Mouse (Mus musculus): Measurements from ENCODE around the gene Lrrc36. TPM values are rescaled to one million over a fixed set of nuclear protein-coding genes. Genes with fewer than 3 reads are reported as not detected.

Gene Lrrc36
- polyA plus RNA-seq, 1 experiment from 2014 or later = 0.10 TPM

- 1% methylated on average over 68 of the region's 68 CpGs for WGBS
- Histone ChIP-seq H3K9ac (ENCODE audit: low read depth, low read length) (peak within 1 kb of the TSS; percentile 87), H3K27me3 (replicated peaks; ENCODE audit: control insufficient read depth, insufficient read depth, low read length) (no peaks in the 10 kb centered on the region), H3K9me3 (ENCODE audit: control insufficient read depth) (no peaks in the 10 kb centered on the region), H3K4me1 (replicated peaks; ENCODE audit: control insufficient read depth, insufficient read depth, low read length) (no peaks in the 10 kb centered on the region; the same call in 1 of the 2 replicates), H3K27ac (ENCODE audit: low read depth, low read length) (peak within 1 kb of the TSS; percentile 66), H3K4me3 (ENCODE audit: low read depth, low read length) (peak within 1 kb of the TSS; percentile 79), H3K4me2 (replicated peaks; ENCODE audit: low read depth) (peak within 1 kb of the TSS; percentile 89), H3K36me3 (ENCODE audit: control insufficient read depth, insufficient read depth) (no peaks in the 10 kb centered on the region)
- TF ChIP-seq CTCF (IDR thresholded peaks at IDR 0.05; ENCODE audit: low read depth) = peak; percentile 80
- peak; percentile 85 for ATAC-seq
Observed at GRCm38 (mm10) chr8:105496439-105497180, 83.2 kb downstream of the Lrrc36 start, which contains the start of gene Zdhhc1. Zdhhc1 (minus strand) TSS chr8:105496902.

GRCm38 (mm10) chr8:105499787-105500186, 86.4 kb downstream of the Lrrc36 start:
- Histone ChIP-seq H3K27me3 (replicated peaks; ENCODE audit: control insufficient read depth, insufficient read depth, low read length) (no peaks in the 10 kb centered on the region), H3K36me3 (ENCODE audit: control insufficient read depth, insufficient read depth) (no peaks in the 10 kb centered on the region), H3K9me3 (ENCODE audit: control insufficient read depth) (no peaks in the 10 kb centered on the region), H3K9ac (ENCODE audit: low read depth, low read length) (no peak overlapping the region), H3K4me3 (ENCODE audit: low read depth, low read length) (no peak overlapping the region), H3K27ac (ENCODE audit: low read depth, low read length) (no peak overlapping the region), H3K4me1 (replicated peaks; ENCODE audit: control insufficient read depth, insufficient read depth, low read length) (no peaks in the 10 kb centered on the region; the same call in 1 of the 2 replicates), H3K4me2 (replicated peaks; ENCODE audit: low read depth) (no peak overlapping the region; the same call in 1 of the 2 replicates)
- ATAC-seq = no peak
- no peak for TF ChIP-seq CTCF (IDR thresholded peaks at IDR 0.05; ENCODE audit: low read depth)
- WGBS = 57% methylated on average over 12 of the region's 12 CpGs

- no peak for ATAC-seq
- no peak for TF ChIP-seq CTCF (IDR thresholded peaks at IDR 0.05; ENCODE audit: low read depth)
- no peaks in the 10 kb centered on the region for H3K27me3 ChIP-seq (replicated peaks; ENCODE audit: control insufficient read depth, insufficient read depth, low read length)
- H3K27ac ChIP-seq (ENCODE audit: low read depth, low read length) = no peak overlapping the region
- H3K4me3 ChIP-seq (ENCODE audit: low read depth, low read length) = no peak overlapping the region
- no peaks in the 10 kb centered on the region for H3K4me1 ChIP-seq (replicated peaks; ENCODE audit: control insufficient read depth, insufficient read depth, low read length)
- H3K36me3 ChIP-seq (ENCODE audit: control insufficient read depth, insufficient read depth) = no peaks in the 10 kb centered on the region
- no peak overlapping the region for H3K4me2 ChIP-seq (replicated peaks; ENCODE audit: low read depth)
- H3K9me3 ChIP-seq (ENCODE audit: control insufficient read depth) = no peaks in the 10 kb centered on the region
- 91% methylated on average over 3 of the region's 3 CpGs for WGBS
- no peak overlapping the region for H3K9ac ChIP-seq (ENCODE audit: low read depth, low read length)
Observed at GRCm38 (mm10) chr8:105504617-105505016, 91.2 kb downstream of the Lrrc36 start.

GRCm38 (mm10) chr8:105506977-105507376, 93.6 kb downstream of the Lrrc36 start:
- no peak for TF ChIP-seq CTCF (IDR thresholded peaks at IDR 0.05; ENCODE audit: low read depth)
- Histone ChIP-seq H3K36me3 (ENCODE audit: control insufficient read depth, insufficient read depth) (no peaks in the 10 kb centered on the region), H3K9me3 (ENCODE audit: control insufficient read depth) (no peaks in the 10 kb centered on the region), H3K27ac (ENCODE audit: low read depth, low read length) (no peak overlapping the region), H3K9ac (ENCODE audit: low read depth, low read length) (no peak overlapping the region), H3K4me3 (ENCODE audit: low read depth, low read length) (no peak overlapping the region), H3K27me3 (replicated peaks; ENCODE audit: control insufficient read depth, insufficient read depth, low read length) (no peaks in the 10 kb centered on the region), H3K4me1 (replicated peaks; ENCODE audit: control insufficient read depth, insufficient read depth, low read length) (no peaks in the 10 kb centered on the region), H3K4me2 (replicated peaks; ENCODE audit: low read depth) (no peak overlapping the region)
- WGBS = 76% methylated on average over 6 of the region's 6 CpGs
- no peak for ATAC-seq

GRCm38 (mm10) chr8:105508758-105509157, 95.4 kb downstream of the Lrrc36 start:
- H3K4me2 ChIP-seq (replicated peaks; ENCODE audit: low read depth) = no peak overlapping the region
- H3K9me3 ChIP-seq (ENCODE audit: control insufficient read depth) = no peaks in the 10 kb centered on the region
- H3K27ac ChIP-seq (ENCODE audit: low read depth, low read length) = no peak overlapping the region
- TF ChIP-seq CTCF (IDR thresholded peaks at IDR 0.05; ENCODE audit: low read depth) = no peak
- no peak for ATAC-seq
- H3K4me1 ChIP-seq (replicated peaks; ENCODE audit: control insufficient read depth, insufficient read depth, low read length) = no peaks in the 10 kb centered on the region
- H3K27me3 ChIP-seq (replicated peaks; ENCODE audit: control insufficient read depth, insufficient read depth, low read length) = no peaks in the 10 kb centered on the region
- H3K9ac ChIP-seq (ENCODE audit: low read depth, low read length) = no peak overlapping the region
- H3K4me3 ChIP-seq (ENCODE audit: low read depth, low read length) = no peak overlapping the region
- 78% methylated on average over 2 of the region's 2 CpGs for WGBS
- no peaks in the 10 kb centered on the region for H3K36me3 ChIP-seq (ENCODE audit: control insufficient read depth, insufficient read depth)

GRCm38 (mm10) chr8:105509997-105510735, 96.8 kb downstream of the Lrrc36 start:
- no peak overlapping the region for H3K27ac ChIP-seq (ENCODE audit: low read depth, low read length)
- no peaks in the 10 kb centered on the region for H3K27me3 ChIP-seq (replicated peaks; ENCODE audit: control insufficient read depth, insufficient read depth, low read length)
- no peak for ATAC-seq
- 37% methylated on average over 12 of the region's 12 CpGs for WGBS
- no peak overlapping the region for H3K4me3 ChIP-seq (ENCODE audit: low read depth, low read length)
- no peaks in the 10 kb centered on the region for H3K36me3 ChIP-seq (ENCODE audit: control insufficient read depth, insufficient read depth)
- H3K9me3 ChIP-seq (ENCODE audit: control insufficient read depth) = no peaks in the 10 kb centered on the region
- H3K9ac ChIP-seq (ENCODE audit: low read depth, low read length) = no peak overlapping the region
- H3K4me1 ChIP-seq (replicated peaks; ENCODE audit: control insufficient read depth, insufficient read depth, low read length) = no peaks in the 10 kb centered on the region
- TF ChIP-seq CTCF (IDR thresholded peaks at IDR 0.05; ENCODE audit: low read depth) = no peak
- H3K4me2 ChIP-seq (replicated peaks; ENCODE audit: low read depth) = no peak overlapping the region

Other genes with a start within 250 kb of the Lrrc36 start
- gene Cbfb, start 242.9 kb upstream of the Lrrc36 start, polyA plus RNA-seq (2015; fragmentation: Nextera tagmentation; extraction: Ambion mirVana) = 18.9 and 21.8 TPM in 2 replicates
- 14.3 and 14.8 TPM in 2 replicates for gene D230025D16Rik, start 188.4 kb upstream of the Lrrc36 start, polyA plus RNA-seq (2015; fragmentation: Nextera tagmentation; extraction: Ambion mirVana)
- 7.1 and 8.1 TPM in 2 replicates for gene B3gnt9, start 158.4 kb upstream of the Lrrc36 start, polyA plus RNA-seq (2015; fragmentation: Nextera tagmentation; extraction: Ambion mirVana)
- gene Tradd, start 149.0 kb upstream of the Lrrc36 start, polyA plus RNA-seq (2015; fragmentation: Nextera tagmentation; extraction: Ambion mirVana) = 50.6 TPM in 2 replicates
- gene Fbxl8, start 148.9 kb upstream of the Lrrc36 start, polyA plus RNA-seq (2015; fragmentation: Nextera tagmentation; extraction: Ambion mirVana) = 6.0 and 6.2 TPM in 2 replicates
- gene Hsf4, start 143.8 kb upstream of the Lrrc36 start, polyA plus RNA-seq (2015; fragmentation: Nextera tagmentation; extraction: Ambion mirVana) = 0.27 and 0.48 TPM in 2 replicates
- 0.76 and 0.90 TPM in 2 replicates for gene Nol3, start 137.4 kb upstream of the Lrrc36 start, polyA plus RNA-seq (2015; fragmentation: Nextera tagmentation; extraction: Ambion mirVana)
- 1.5 and 1.7 TPM in 2 replicates for gene 4931428F04Rik, start 123.7 kb upstream of the Lrrc36 start, polyA plus RNA-seq (2015; fragmentation: Nextera tagmentation; extraction: Ambion mirVana)
- 2.5 and 3.1 TPM in 2 replicates for gene Exoc3l, start 117.5 kb upstream of the Lrrc36 start, polyA plus RNA-seq (2015; fragmentation: Nextera tagmentation; extraction: Ambion mirVana)
- gene E2f4, start 115.9 kb upstream of the Lrrc36 start, polyA plus RNA-seq (2015; fragmentation: Nextera tagmentation; extraction: Ambion mirVana) = 36.6 and 42.0 TPM in 2 replicates
- 34.2 TPM in 2 replicates for gene Elmo3, start 108.0 kb upstream of the Lrrc36 start, polyA plus RNA-seq (2015; fragmentation: Nextera tagmentation; extraction: Ambion mirVana)
- gene Lrrc29, start 87.3 kb upstream of the Lrrc36 start, polyA plus RNA-seq (2015; fragmentation: Nextera tagmentation; extraction: Ambion mirVana) = 3.8 and 3.9 TPM in 2 replicates
- gene Tmem208, start 87.2 kb upstream of the Lrrc36 start, polyA plus RNA-seq (2015; fragmentation: Nextera tagmentation; extraction: Ambion mirVana) = 167 and 184 TPM in 2 replicates
- gene Fhod1, start 65.6 kb upstream of the Lrrc36 start, polyA plus RNA-seq (2015; fragmentation: Nextera tagmentation; extraction: Ambion mirVana) = 1.3 and 1.6 TPM in 2 replicates
- gene Slc9a5, start 64.7 kb upstream of the Lrrc36 start, polyA plus RNA-seq (2015; fragmentation: Nextera tagmentation; extraction: Ambion mirVana) = 0.31 and 0.40 TPM in 2 replicates
- gene Plekhg4, start 40.3 kb upstream of the Lrrc36 start, polyA plus RNA-seq (2015; fragmentation: Nextera tagmentation; extraction: Ambion mirVana) = 0.13 and 0.20 TPM in 2 replicates
- gene Kctd19, start 69 bp upstream of the Lrrc36 start, polyA plus RNA-seq (2015; fragmentation: Nextera tagmentation; extraction: Ambion mirVana) = 0.07 and 0.13 TPM in 2 replicates
- gene Tppp3, start 58.0 kb downstream of the Lrrc36 start, polyA plus RNA-seq (2015; fragmentation: Nextera tagmentation; extraction: Ambion mirVana) = 67.9 and 78.5 TPM in 2 replicates
- gene Zdhhc1, start 83.3 kb downstream of the Lrrc36 start, polyA plus RNA-seq (2015; fragmentation: Nextera tagmentation; extraction: Ambion mirVana) = 6.4 and 7.1 TPM in 2 replicates
- 1.1 and 4.1 TPM in 2 replicates for gene Hsd11b2, start 105.2 kb downstream of the Lrrc36 start, polyA plus RNA-seq (2015; fragmentation: Nextera tagmentation; extraction: Ambion mirVana)
- 140 and 151 TPM in 2 replicates for gene Atp6v0d1, start 152.5 kb downstream of the Lrrc36 start, polyA plus RNA-seq (2015; fragmentation: Nextera tagmentation; extraction: Ambion mirVana)
- 10.2 and 10.3 TPM in 2 replicates for gene Ripor1, start 191.7 kb downstream of the Lrrc36 start, polyA plus RNA-seq (2015; fragmentation: Nextera tagmentation; extraction: Ambion mirVana)
- 42.2 and 44.7 TPM in 2 replicates for gene Ctcf, start 223.0 kb downstream of the Lrrc36 start, polyA plus RNA-seq (2015; fragmentation: Nextera tagmentation; extraction: Ambion mirVana)
- gene Agrp, start 223.8 kb downstream of the Lrrc36 start, polyA plus RNA-seq (2015; fragmentation: Nextera tagmentation; extraction: Ambion mirVana) = 0.43 and 1.1 TPM in 2 replicates

Data from intestine, postnatal 0 days (tissue).